Mouse (Mus musculus): Measurements from ENCODE around the gene Inafm2.

Inafm2 gene

DNA sequence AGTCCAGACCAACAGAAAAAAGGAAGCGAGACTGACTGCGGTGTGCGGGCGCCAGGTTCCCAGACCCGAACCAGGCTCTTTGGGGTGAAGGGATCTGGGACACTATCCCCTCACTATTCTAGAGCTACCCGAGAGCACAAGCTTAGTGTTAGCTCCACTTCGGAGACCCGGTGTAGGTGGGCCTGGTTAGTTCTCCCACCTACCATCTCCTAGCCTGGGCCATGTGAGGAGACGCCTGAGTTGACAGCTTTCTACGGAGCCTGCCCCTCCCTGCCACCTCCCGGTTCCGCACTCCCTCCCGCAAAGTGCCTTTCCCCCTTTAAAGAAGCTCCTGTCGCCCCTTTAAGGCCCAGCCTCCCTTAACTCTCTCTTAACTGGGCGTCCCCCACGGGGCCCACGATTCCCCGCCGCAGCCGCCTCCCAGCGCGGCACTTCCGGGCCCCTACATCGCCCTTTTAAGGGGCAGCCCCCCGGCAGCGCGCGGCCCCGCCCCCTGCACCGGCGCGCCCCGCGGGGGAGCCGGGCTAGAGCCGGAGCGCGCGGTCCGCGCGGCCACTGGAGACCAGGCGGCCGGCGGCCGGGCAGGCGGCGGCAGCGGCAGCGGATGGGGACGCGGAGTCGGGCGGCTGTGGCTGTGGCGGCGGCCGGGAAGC lies at the start of gene Inafm2:
Gene Inafm2 (plus strand): TSS at position 527 of the 653 bp plus-strand sequence.
- DNase-seq: peak; percentile 89 to 94

GRCm38 (mm10) chr2:118696451-118697308 lies 48.9 kb upstream of the Inafm2 start:
- peak; percentile 45 to 55 for DNase-seq

- no peak for DNase-seq
Measured at GRCm38 (mm10) chr2:118697311-118697877, 48.2 kb upstream of the Inafm2 start.

DNA sequence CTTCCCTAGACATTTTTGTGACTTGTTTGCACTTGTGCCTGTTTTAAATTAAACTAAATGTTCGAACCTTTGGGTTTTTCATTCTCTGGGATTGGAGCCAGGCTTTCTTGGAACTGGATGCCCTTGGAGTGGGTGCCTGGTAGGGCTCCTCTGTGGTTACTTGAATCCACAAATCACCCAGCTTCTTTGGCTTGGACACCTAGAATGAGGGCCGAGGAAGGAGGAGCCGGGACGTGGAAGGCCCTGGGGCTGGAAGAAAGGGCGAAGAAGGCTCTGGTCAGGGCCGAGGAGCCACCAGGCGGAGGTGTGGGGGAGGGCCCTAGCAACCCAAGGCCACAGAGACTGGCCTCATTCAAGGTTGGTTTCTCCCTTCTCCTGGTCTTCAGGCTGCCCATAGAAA lies 47.6 kb upstream of the Inafm2 start:
- peak in 1 of 2 experiments; percentile 19 for DNase-seq

DNA sequence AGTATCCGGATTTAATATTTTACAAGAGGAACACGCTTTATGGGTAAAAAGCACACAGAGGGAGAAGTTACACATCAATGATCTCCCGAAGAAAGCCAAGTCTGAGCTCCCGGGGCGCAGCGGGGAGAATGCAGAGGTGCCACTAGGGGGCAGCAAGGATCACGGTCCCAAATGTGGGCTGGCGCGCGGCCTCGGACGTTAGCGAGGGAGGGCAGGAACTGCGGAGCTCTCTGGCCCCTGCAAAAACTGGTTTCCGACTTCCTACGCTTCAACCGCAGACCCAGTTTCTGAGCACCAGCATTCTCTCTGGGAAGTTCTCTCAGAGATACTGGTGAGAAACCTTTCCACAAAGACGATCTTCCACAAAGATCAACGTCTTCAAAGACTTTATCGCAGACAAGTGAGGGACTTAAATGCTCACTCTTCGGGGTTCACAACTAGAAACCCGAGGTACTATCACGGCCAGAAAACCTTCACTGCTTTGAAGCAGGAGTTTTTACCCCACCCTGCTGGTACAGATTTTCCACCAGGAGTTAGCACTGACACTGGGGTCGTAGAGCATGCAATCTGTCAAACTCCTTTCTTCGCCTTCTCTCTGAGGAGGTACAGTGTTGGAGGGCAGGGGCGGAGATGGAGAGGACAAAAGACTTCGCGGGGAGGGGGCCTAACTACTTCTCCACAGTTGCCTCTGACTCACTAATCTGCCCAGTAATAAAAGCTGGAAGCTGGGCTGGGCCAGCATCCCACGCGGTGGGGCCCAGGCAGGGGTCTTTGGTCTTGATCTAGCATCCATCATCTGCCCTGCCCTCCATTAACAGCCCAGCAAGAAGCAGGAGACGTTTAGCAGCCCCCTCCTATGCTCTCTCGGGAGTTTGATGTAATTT lies 45.1 kb upstream of the Inafm2 start:
- peak; percentile 92 for DNase-seq

- no peak for DNase-seq
Measured at GRCm38 (mm10) chr2:118701161-118701560, 44.4 kb upstream of the Inafm2 start.

DNA sequence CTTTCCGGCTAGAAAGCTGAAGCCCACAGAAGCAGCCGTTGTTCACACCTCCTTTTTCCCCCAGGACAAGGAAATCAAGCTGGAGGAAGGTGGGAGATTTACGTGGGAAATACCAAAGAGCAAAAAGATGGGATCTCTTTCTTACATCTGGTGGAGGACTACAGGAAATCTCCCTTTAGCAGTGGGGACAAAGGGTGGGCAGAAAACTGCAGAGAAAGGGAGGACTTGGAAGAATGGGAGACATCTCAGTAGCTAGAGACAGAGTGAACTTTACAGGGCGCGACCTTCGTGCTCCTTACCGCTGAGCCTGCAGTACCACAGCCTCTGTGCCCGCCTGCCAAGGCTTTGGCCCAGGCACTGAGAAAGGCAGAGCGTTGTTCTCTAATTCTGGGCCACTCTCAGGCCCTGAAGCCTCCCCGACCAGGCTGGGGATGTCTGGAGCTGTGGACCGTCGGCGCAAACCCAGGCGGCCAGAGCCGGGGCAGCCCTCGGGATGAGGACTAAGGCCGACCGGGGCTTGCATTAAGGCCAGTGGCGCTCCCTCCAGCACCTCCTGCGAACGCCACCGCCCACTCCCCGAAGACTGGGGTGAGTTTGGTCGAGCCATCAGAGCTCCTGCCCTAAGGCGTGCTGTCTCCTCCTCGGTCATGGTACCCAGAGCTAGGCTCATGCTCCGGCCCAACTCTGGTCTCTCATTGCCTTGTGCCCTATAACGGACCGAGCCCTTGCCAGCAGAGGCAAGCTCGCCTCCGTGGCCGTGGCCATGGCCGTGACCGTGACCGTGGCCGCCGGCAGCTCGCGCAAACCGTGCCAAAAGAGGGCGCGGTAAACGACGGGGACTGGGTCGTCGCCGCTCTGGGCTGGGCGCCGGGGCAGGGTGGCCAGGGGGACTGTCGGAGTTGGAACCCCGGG lies 43.3 kb upstream of the Inafm2 start:
- DNase-seq: peak in 1 of 2 experiments; percentile 25

DNA sequence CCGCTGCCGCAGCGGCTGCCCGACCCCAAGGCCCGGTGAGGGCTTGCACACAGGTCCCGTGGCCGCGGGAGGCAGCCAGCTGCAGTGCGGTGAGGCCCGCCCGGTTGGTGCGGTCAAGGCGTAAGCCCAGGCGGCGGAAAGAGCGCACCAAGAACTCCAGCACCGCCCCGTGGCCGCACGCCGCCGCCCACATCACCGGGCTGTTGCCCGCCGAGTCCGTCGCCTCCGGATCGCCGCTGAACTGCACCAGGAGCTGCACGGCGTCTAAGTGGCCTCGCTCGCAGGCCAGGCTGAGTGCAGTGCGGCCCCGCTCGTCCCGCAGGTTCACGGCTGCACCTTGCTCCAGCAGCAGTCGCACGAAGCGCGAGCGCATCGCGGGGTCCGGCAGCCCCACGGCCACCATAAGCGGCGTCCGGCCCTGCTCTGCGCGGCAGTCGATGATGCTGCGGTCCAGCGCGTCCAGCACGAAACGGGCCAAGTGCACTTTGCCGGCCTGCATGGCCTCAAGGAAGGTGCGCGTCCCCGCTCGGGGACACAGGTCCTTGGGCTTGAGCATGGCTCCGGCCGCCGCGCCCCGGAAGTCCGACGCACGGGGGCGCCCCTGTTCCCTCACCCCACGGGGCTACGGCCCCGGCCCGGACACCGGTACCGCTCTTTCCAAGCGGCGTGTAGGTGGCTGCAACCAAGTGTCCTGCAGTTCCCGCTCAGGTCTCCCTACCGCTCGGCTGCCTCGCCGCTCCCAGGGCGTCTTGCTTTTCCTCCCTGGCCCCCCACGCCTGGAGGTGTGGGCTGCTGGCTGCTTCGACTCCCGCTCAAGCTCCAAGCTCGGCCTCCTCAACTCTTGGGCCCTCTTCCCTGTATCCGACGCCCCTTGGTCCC lies 42.4 kb upstream of the Inafm2 start:
- DNase-seq: peak; percentile 67 to 76

GRCm38 (mm10) chr2:118703913-118704730 lies 41.4 kb upstream of the Inafm2 start, which contains the start of gene Ankrd63:
Ankrd63 (minus strand) TSS chr2:118703963.
- DNase-seq: peak; percentile 41 to 53

DNA sequence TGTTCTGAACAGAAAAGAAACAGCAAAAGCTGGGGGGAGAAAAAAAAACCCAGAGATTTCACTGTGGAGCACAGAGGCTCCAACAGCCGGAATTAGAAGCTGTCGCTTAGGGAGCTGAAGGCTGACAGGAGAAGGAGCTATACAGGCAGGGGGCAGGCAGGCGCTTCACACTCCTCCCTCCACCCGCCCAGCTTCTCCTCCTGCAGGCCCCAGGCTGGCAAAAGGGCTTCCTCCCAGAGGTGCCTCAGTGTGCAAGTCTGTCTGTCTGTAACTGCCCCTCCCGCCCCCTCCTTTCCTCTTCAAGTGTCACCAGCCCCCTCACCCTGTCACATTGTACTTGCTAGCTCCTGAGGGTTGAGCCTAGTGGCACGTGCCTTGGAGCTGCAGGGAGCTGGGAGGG lies 39.1 kb upstream of the Inafm2 start:
- DNase-seq: no peak

- peak in 1 of 2 experiments; percentile 37 for DNase-seq
Measured at GRCm38 (mm10) chr2:118708472-118708871, 37.1 kb upstream of the Inafm2 start.

DNA sequence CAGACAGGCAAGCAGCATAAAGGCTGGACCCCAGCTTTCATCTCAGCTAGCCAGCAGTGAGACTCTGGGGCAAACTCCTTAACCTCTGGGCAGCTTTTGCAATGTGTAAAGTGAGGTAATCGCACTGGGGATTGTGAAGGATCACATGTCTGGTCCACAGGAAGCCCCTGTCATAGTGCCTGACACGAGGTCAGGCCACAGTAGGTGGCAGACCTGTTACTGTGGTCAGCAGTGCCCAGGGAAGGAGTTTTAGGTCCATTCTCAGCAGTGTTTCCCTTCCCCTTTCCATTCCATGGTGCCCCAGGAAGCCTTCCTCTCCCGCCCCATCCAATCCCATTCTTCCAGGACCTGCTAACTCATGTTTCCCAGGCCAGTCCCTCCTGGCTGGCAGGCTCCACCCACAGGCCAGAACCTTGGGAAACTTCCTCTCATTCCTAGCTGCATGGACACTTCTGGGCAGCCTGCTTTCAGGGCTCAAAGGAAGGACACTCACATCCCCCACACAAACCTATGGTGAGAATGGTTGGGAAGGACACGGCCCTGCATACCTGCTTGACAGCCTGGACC lies 35.8 kb upstream of the Inafm2 start:
- DNase-seq: peak in 1 of 2 experiments; percentile 37

- peak; percentile 73 to 80 for DNase-seq
Measured at GRCm38 (mm10) chr2:118711038-118711494, 34.5 kb upstream of the Inafm2 start.

GRCm38 (mm10) chr2:118713631-118714030 lies 31.9 kb upstream of the Inafm2 start:
- no peak for DNase-seq

DNA sequence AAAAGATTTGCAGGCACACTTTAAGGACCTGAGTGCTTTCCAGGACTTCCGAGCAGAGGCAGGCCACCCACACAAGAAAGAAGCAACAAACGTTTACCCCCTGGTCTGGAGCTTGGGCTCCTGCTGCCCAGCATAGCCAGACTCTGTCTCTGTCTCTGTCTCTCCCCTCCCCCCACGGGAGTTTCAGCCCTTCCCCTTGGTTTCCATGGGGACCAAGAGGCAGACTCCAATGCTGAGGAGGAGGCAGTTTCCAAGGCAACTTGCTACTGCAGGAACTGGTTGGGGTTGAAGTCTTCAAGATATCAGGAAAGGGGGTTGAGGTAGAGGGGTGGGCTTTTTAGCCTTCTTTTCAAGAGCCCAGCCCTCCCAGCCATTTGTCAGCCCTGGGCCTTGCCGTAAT lies 31.3 kb upstream of the Inafm2 start:
- DNase-seq: no peak

GRCm38 (mm10) chr2:118716677-118717076 lies 28.9 kb upstream of the Inafm2 start:
- DNase-seq: no peak

DNA sequence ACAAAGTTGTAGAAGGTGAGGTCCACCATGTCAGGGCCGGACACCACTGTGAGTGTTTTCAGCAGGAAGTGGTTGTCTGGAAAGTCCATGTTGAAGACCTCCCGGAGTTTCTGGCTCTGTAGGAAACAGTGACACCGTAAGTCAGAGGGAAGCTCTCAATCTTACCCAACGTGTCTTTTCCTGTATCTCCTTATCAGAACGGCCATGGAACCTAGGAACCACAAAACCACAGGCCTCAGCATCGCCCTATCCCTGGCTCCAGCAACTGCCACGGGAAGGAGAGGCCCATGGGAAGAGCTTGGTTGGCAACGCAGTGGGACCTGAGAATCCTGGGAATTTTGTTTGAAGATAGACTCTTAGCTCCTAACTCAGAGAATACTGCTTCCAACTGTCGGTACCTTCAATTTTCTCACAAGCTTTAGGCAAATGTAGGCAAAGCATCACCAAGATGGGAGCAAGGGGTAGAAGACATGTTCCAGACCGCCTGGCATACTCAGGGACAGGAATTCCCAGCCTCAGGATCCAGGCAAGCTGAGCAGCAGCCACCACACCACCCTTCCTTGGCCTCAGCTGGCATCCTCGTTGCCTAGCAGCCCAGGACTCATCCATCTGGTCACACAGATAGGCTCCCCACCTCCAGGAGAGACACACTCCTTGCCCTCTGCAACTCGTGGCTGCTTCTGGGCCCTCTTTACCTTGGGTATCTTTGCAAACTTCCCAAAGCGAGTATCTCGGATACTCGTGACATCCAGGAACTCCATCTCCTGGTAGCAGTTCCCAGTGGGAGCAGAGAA lies 21.7 kb upstream of the Inafm2 start:
- DNase-seq: no peak

- no peak for DNase-seq
Measured at GRCm38 (mm10) chr2:118725511-118725910, 20.0 kb upstream of the Inafm2 start.

Measured in kidney, postnatal 4 days (tissue).